ENCODE assay signal across 10 mouse cellular contexts in genomic region chr17:25818851-25819780, GRCm38 (mm10). TPM values are rescaled to one million over a fixed set of nuclear protein-coding genes. Genes with fewer than 3 reads are reported as not detected.
DNase-seq lines count a peak whose midpoint lies in the region; ATAC-seq and TF ChIP-seq lines count a peak whose summit lies in the region.
"Had no signal": no experiment of that assay in that cellular context is flagged by ENCODE, and none has a peak within 500 bp of the region (broad histone marks: within the 10 kb centered on the region; RNA-seq: fewer than 3 reads in every experiment).

No protein-coding gene starts in this region.

- no peak for TF ChIP-seq POLR2A in thymus, adult 2 months (IDR thresholded peaks at IDR 0.05; ENCODE audit: control insufficient read depth, extremely low read depth, insufficient read depth, low read length, poor library complexity)

- no peak for TF ChIP-seq CTCF in G1E (IDR thresholded peaks at IDR 0.05; ENCODE audit: low read depth, low read length)
- TF ChIP-seq CTCF in thymus, adult 2 months (IDR thresholded peaks at IDR 0.05; ENCODE audit: borderline replicate concordance, control insufficient read depth, extremely low read depth, insufficient read depth, low read length, poor library complexity) = no peak

- 0 out of 2 replicates have a peak, but pooled peaks have one; percentile 29 for ATAC-seq in hindbrain, embryonic 12.5 days (ENCODE audit: low FRiP score)
- no peak for ATAC-seq in hindbrain, embryonic 16.5 days
- no peak for ATAC-seq in G1E (ENCODE audit: extremely low read depth, insufficient number of reproducible peaks, low FRiP score, poor library complexity, severe bottlenecking)
- ATAC-seq in forebrain, embryonic 13.5 days = 0 out of 2 replicates have a peak, but pooled peaks have one; percentile 3
- ATAC-seq in megakaryocyte, adult 5-6 weeks (ENCODE audit: poor library complexity, severe bottlenecking) = peak; percentile 34; the same call in 1 of the 2 replicates

- peak overlapping the region; percentile 38 for H3K9ac ChIP-seq in hindbrain, embryonic 12.5 days
- H3K9ac ChIP-seq in hindbrain, embryonic 16.5 days (ENCODE audit: low read depth, low read length) = no peak overlapping the region; the same call in 1 of the 2 replicates
- peak overlapping the region; percentile 35 for H3K9ac ChIP-seq in forebrain, embryonic 13.5 days
- H3K9ac ChIP-seq: neural tube, embryonic 13.5 days had no signal

- peaks cover 45% of the 10 kb centered on the region for H3K27me3 ChIP-seq in hindbrain, embryonic 12.5 days
- peaks cover 2% of the 10 kb centered on the region; the same call in 1 of the 2 replicates for H3K27me3 ChIP-seq in hindbrain, embryonic 16.5 days (replicated peaks; ENCODE audit: control insufficient read depth, insufficient read depth, low read length)
- peaks cover 45% of the 10 kb centered on the region for H3K27me3 ChIP-seq in G1E (ENCODE audit: insufficient read depth, low read length)
- H3K27me3 ChIP-seq in forebrain, embryonic 13.5 days = peaks cover 33% of the 10 kb centered on the region
- peaks cover 9% of the 10 kb centered on the region; the same call in 1 of the 2 replicates for H3K27me3 ChIP-seq in thymus, adult 2 months (ENCODE audit: control insufficient read depth, insufficient read depth, low read length)

- peaks cover 21% of the 10 kb centered on the region for H3K36me3 ChIP-seq in hindbrain, embryonic 12.5 days
- peaks cover 26% of the 10 kb centered on the region for H3K36me3 ChIP-seq in hindbrain, embryonic 16.5 days (ENCODE audit: control insufficient read depth, insufficient read depth, low read length)
- H3K36me3 ChIP-seq in G1E (replicated peaks) = peaks cover 1% of the 10 kb centered on the region
- H3K36me3 ChIP-seq in forebrain, embryonic 13.5 days (ENCODE audit: poor library complexity, severe bottlenecking) = peaks cover 37% of the 10 kb centered on the region
- no peaks in the 10 kb centered on the region for H3K36me3 ChIP-seq in thymus, adult 2 months (ENCODE audit: control insufficient read depth, insufficient read depth, low read length)

- no peak overlapping the region for H3K27ac ChIP-seq in hindbrain, embryonic 12.5 days
- H3K27ac ChIP-seq in hindbrain, embryonic 16.5 days (ENCODE audit: low read depth, low read length) = no peak overlapping the region
- H3K27ac ChIP-seq in forebrain, embryonic 13.5 days = no peak overlapping the region
- H3K27ac ChIP-seq in thymus, adult 2 months (ENCODE audit: control insufficient read depth, insufficient read depth, low read length) = no peak overlapping the region
- H3K27ac ChIP-seq: neural tube, embryonic 13.5 days had no signal

- H3K4me2 ChIP-seq in hindbrain, embryonic 12.5 days (replicated peaks) = peak overlapping the region; percentile 25
- no peak overlapping the region for H3K4me2 ChIP-seq in hindbrain, embryonic 16.5 days (ENCODE audit: low read length)
- peak overlapping the region; percentile 26; the same call in 1 of the 2 replicates for H3K4me2 ChIP-seq in forebrain, embryonic 13.5 days
- H3K4me2 ChIP-seq: neural tube, embryonic 13.5 days had no signal

- peaks cover 10% of the 10 kb centered on the region for H3K4me1 ChIP-seq in hindbrain, embryonic 12.5 days
- H3K4me1 ChIP-seq in hindbrain, embryonic 16.5 days (ENCODE audit: control insufficient read depth, insufficient read depth, low read depth, low read length) = peaks cover 7% of the 10 kb centered on the region
- H3K4me1 ChIP-seq in G1E (ENCODE audit: insufficient read depth, low read depth, low read length) = peaks cover 19% of the 10 kb centered on the region
- peaks cover 10% of the 10 kb centered on the region for H3K4me1 ChIP-seq in forebrain, embryonic 13.5 days
- peaks cover 9% of the 10 kb centered on the region for H3K4me1 ChIP-seq in thymus, adult 2 months (replicated peaks; ENCODE audit: control insufficient read depth, insufficient read depth, low read length)

- no peaks in the 10 kb centered on the region for H3K9me3 ChIP-seq in hindbrain, embryonic 12.5 days (replicated peaks)
- H3K9me3 ChIP-seq in hindbrain, embryonic 16.5 days (ENCODE audit: control insufficient read depth, low read length) = no peaks in the 10 kb centered on the region
- H3K9me3 ChIP-seq in G1E (replicated peaks) = no peaks in the 10 kb centered on the region
- H3K9me3 ChIP-seq in forebrain, embryonic 13.5 days (replicated peaks) = no peaks in the 10 kb centered on the region
- H3K9me3 ChIP-seq: neural tube, embryonic 13.5 days had no signal

- DNase-seq in G1E (ENCODE audit: low spot score) = no peak
- DNase-seq in thymus, adult 2 months = no peak
- no peak for DNase-seq in adipocyte (ENCODE audit: low spot score)
- no peak for DNase-seq in adrenal gland, adult 18-20 months (ENCODE audit: low spot score in 2 of 2)
- DNase-seq: adrenal gland, adult 8-10 months had no signal

- H3K4me3 ChIP-seq in hindbrain, embryonic 12.5 days = peak overlapping the region; percentile 4; the same call in 1 of the 2 replicates
- H3K4me3 ChIP-seq in hindbrain, embryonic 16.5 days (ENCODE audit: low read length) = no peak overlapping the region
- peak overlapping the region; percentile 28; the same call in 1 of the 2 replicates for H3K4me3 ChIP-seq in G1E (ENCODE audit: low read depth, low read length)
- no peak overlapping the region; the same call in 1 of the 2 replicates for H3K4me3 ChIP-seq in forebrain, embryonic 13.5 days
- H3K4me3 ChIP-seq in thymus, adult 2 months (ENCODE audit: control insufficient read depth, insufficient read depth, low read length) = no peak overlapping the region
- H3K4me3 ChIP-seq: neural tube, embryonic 13.5 days had no signal

- WGBS in hindbrain, embryonic 12.5 days = 8% methylated on average over 46 of the region's 46 CpGs
- 9% methylated on average over 46 of the region's 46 CpGs for WGBS in hindbrain, embryonic 16.5 days
- 7% methylated on average over 46 of the region's 46 CpGs for WGBS in forebrain, embryonic 13.5 days
- 13% methylated on average over 46 of the region's 46 CpGs for WGBS in thymus, adult 2 months

RNA-seq across cellular contexts. Expression of gene Wdr24, which starts 4.3 kb away (rescaled TPM):
- 25.9 and 27.0 TPM in 2 replicates for polyA plus RNA-seq in hindbrain, embryonic 12.5 days (2016; fragmentation: Nextera tagmentation; extraction: Ambion mirVana)
- polyA plus RNA-seq in hindbrain, embryonic 16.5 days (2015; fragmentation: Nextera tagmentation; extraction: Ambion mirVana) = 29.7 and 32.7 TPM in 2 replicates
- total RNA-seq in G1E (2014; fragmentation: Nextera tagmentation) (13.8 and 13.9 TPM in 2 replicates), G1E (2017) (23.5 and 25.8 TPM in 2 replicates)
- 4.8 and 8.6 TPM in 2 replicates for polyA plus RNA-seq in G1E (2012)
- polyA plus RNA-seq in forebrain, embryonic 13.5 days (2015; fragmentation: Nextera tagmentation; extraction: Ambion mirVana) = 27.7 and 30.0 TPM in 2 replicates
- 4.6 and 6.9 TPM in 2 replicates for total RNA-seq in megakaryocyte, adult 5-6 weeks (2015)
- 12.3 and 15.1 TPM in 2 replicates for total RNA-seq in megakaryocyte, adult 5-6 weeks (2017)
- 86.3 and 89.1 TPM in 2 replicates for polyA plus RNA-seq in thymus, adult 2 months (2012; rRNA removed)
- total RNA-seq in adrenal gland, adult 18-20 months (2021) = 10 to 100 TPM; 15.7 to 20.2 TPM

RNA-seq across cellular contexts. Expression of gene Jmjd8, which starts 9.6 kb away (rescaled TPM):
- 64.0 and 64.7 TPM in 2 replicates for polyA plus RNA-seq in hindbrain, embryonic 12.5 days (2016; fragmentation: Nextera tagmentation; extraction: Ambion mirVana)
- polyA plus RNA-seq in hindbrain, embryonic 16.5 days (2015; fragmentation: Nextera tagmentation; extraction: Ambion mirVana) = 51.0 and 55.4 TPM in 2 replicates
- 0.90 and 1.9 TPM in 2 replicates for total RNA-seq in G1E (2014; fragmentation: Nextera tagmentation)
- 1.9 and 2.0 TPM in 2 replicates for total RNA-seq in G1E (2017)
- polyA plus RNA-seq in G1E (2012) = 0.08 and 0.11 TPM in 2 replicates
- 64.6 and 69.8 TPM in 2 replicates for polyA plus RNA-seq in forebrain, embryonic 13.5 days (2015; fragmentation: Nextera tagmentation; extraction: Ambion mirVana)
- total RNA-seq in megakaryocyte, adult 5-6 weeks (2015) = 6.0 and 7.7 TPM in 2 replicates
- 10.6 and 14.4 TPM in 2 replicates for total RNA-seq in megakaryocyte, adult 5-6 weeks (2017)
- polyA plus RNA-seq in thymus, adult 2 months (2012; rRNA removed) = 78.1 and 83.2 TPM in 2 replicates
- total RNA-seq in adrenal gland, adult 18-20 months (2021) = 100 to 1,000 TPM in 1 of 2 experiments, 10 to 100 TPM in 1; 89.7 to 107 TPM

RNA-seq across cellular contexts. Expression of gene Fbxl16, which starts 10.2 kb away (rescaled TPM):
- polyA plus RNA-seq in hindbrain, embryonic 12.5 days (2016; fragmentation: Nextera tagmentation; extraction: Ambion mirVana) = 22.8 and 23.5 TPM in 2 replicates
- 38.1 and 43.0 TPM in 2 replicates for polyA plus RNA-seq in hindbrain, embryonic 16.5 days (2015; fragmentation: Nextera tagmentation; extraction: Ambion mirVana)
- not detected in 2 replicates for total RNA-seq in G1E (2014; fragmentation: Nextera tagmentation)
- 0.05 TPM in 1 of 2 replicates, not detected in the other for total RNA-seq in G1E (2017)
- 0.01 and 0.03 TPM in 2 replicates for polyA plus RNA-seq in G1E (2012)
- 22.7 and 25.2 TPM in 2 replicates for polyA plus RNA-seq in forebrain, embryonic 13.5 days (2015; fragmentation: Nextera tagmentation; extraction: Ambion mirVana)
- not detected in 2 replicates for total RNA-seq in megakaryocyte, adult 5-6 weeks (2015)
- total RNA-seq in megakaryocyte, adult 5-6 weeks (2017) = not detected in 2 replicates
- polyA plus RNA-seq in thymus, adult 2 months (2012; rRNA removed) = 0.59 and 0.61 TPM in 2 replicates
- 10 to 100 TPM; 20.3 to 61.4 TPM for total RNA-seq in adrenal gland, adult 18-20 months (2021)

RNA-seq across cellular contexts. Expression of gene Stub1, which starts 14.1 kb away (rescaled TPM):
- polyA plus RNA-seq in hindbrain, embryonic 12.5 days (2016; fragmentation: Nextera tagmentation; extraction: Ambion mirVana) = 271 and 291 TPM in 2 replicates
- polyA plus RNA-seq in hindbrain, embryonic 16.5 days (2015; fragmentation: Nextera tagmentation; extraction: Ambion mirVana) = 397 and 428 TPM in 2 replicates
- 29.1 and 30.1 TPM in 2 replicates for total RNA-seq in G1E (2014; fragmentation: Nextera tagmentation)
- total RNA-seq in G1E (2017) = 90.8 and 97.3 TPM in 2 replicates
- 70.9 and 81.7 TPM in 2 replicates for polyA plus RNA-seq in G1E (2012)
- 303 and 330 TPM in 2 replicates for polyA plus RNA-seq in forebrain, embryonic 13.5 days (2015; fragmentation: Nextera tagmentation; extraction: Ambion mirVana)
- 48.4 and 54.7 TPM in 2 replicates for total RNA-seq in megakaryocyte, adult 5-6 weeks (2015)
- total RNA-seq in megakaryocyte, adult 5-6 weeks (2017) = 62.6 and 67.6 TPM in 2 replicates
- polyA plus RNA-seq in thymus, adult 2 months (2012; rRNA removed) = 162 and 190 TPM in 2 replicates
- total RNA-seq in adrenal gland, adult 18-20 months (2021) = 100 to 1,000 TPM; 142 to 175 TPM

RNA-seq across cellular contexts. Expression of gene Rhbdl1, which starts 18.0 kb away (rescaled TPM):
- 6.1 and 7.5 TPM in 2 replicates for polyA plus RNA-seq in hindbrain, embryonic 12.5 days (2016; fragmentation: Nextera tagmentation; extraction: Ambion mirVana)
- polyA plus RNA-seq in hindbrain, embryonic 16.5 days (2015; fragmentation: Nextera tagmentation; extraction: Ambion mirVana) = 61.6 and 73.4 TPM in 2 replicates
- total RNA-seq in G1E (2014; fragmentation: Nextera tagmentation) (4.8 and 5.5 TPM in 2 replicates), G1E (2017) (0.87 and 1.4 TPM in 2 replicates)
- polyA plus RNA-seq in G1E (2012) = 2.7 and 3.1 TPM in 2 replicates
- polyA plus RNA-seq in forebrain, embryonic 13.5 days (2015; fragmentation: Nextera tagmentation; extraction: Ambion mirVana) = 9.7 and 11.2 TPM in 2 replicates
- 0.98 and 1.4 TPM in 2 replicates for total RNA-seq in megakaryocyte, adult 5-6 weeks (2015)
- 0.55 and 0.69 TPM in 2 replicates for total RNA-seq in megakaryocyte, adult 5-6 weeks (2017)
- 20.6 and 29.2 TPM in 2 replicates for polyA plus RNA-seq in thymus, adult 2 months (2012; rRNA removed)
- 10 to 100 TPM; 13.6 to 18.4 TPM for total RNA-seq in adrenal gland, adult 18-20 months (2021)

Comparison
In these comparisons a context has a peak if more than half of its experiments do, and no peak if none do; other contexts are left out.
1. ATAC-seq: peak in hindbrain, embryonic 12.5 days (single experiment), forebrain, embryonic 13.5 days (single experiment) and megakaryocyte, adult 5-6 weeks (single experiment); none in hindbrain, embryonic 16.5 days (single experiment) and G1E (single experiment).
2. H3K4me3 ChIP-seq: peak in hindbrain, embryonic 12.5 days (single experiment) and G1E (single experiment); none in hindbrain, embryonic 16.5 days (single experiment), forebrain, embryonic 13.5 days (single experiment) and thymus, adult 2 months (single experiment).
3. RNA of gene Jmjd8, which starts 9.6 kb away (polyA plus RNA-seq): 78.1 to 83.2 TPM in thymus, adult 2 months, 64.0 to 64.7 TPM in hindbrain, embryonic 12.5 days, 64.6 to 69.8 TPM in forebrain, embryonic 13.5 days and 51.0 to 55.4 TPM in hindbrain, embryonic 16.5 days; 0.08 to 0.11 TPM in G1E; every median in the first group is over 10 times any median in the second.
4. RNA of gene Fbxl16, which starts 10.2 kb away (polyA plus RNA-seq): 38.1 to 43.0 TPM in hindbrain, embryonic 16.5 days, 22.8 to 23.5 TPM in hindbrain, embryonic 12.5 days and 22.7 to 25.2 TPM in forebrain, embryonic 13.5 days; 0.59 to 0.61 TPM in thymus, adult 2 months and 0.01 to 0.03 TPM in G1E; every median in the first group is over 10 times any median in the second.